Mouse (Mus musculus): Measurements from ENCODE around the gene Amacr.

The Amacr gene

GRCm38 (mm10) chr15:10990411-10990810, 8.9 kb downstream of the Amacr start:
- no peak for DNase-seq (ENCODE audit: low spot score)

- DNase-seq (ENCODE audit: low spot score), result no peak
These were observed 10.0 kb downstream of the Amacr start for GRCm38 (mm10) chr15:10991566-10991965.

GRCm38 (mm10) chr15:10999832-11000231, 18.3 kb downstream of the Amacr start:
- DNase-seq (ENCODE audit: low spot score), result no peak

- DNase-seq (ENCODE audit: low spot score), result no peak
These were observed 18.9 kb downstream of the Amacr start, which contains the start of gene Slc45a2 for GRCm38 (mm10) chr15:11000421-11000820. Slc45a2 (plus strand) TSS chr15:11000721.

GRCm38 (mm10) chr15:11003791-11004190, 22.2 kb downstream of the Amacr start:
- DNase-seq (ENCODE audit: low spot score), result no peak

- DNase-seq (ENCODE audit: low spot score), result no peak
These were observed 23.1 kb downstream of the Amacr start for GRCm38 (mm10) chr15:11004646-11005045.

- no peak for DNase-seq (ENCODE audit: low spot score)
These were observed 27.2 kb downstream of the Amacr start for GRCm38 (mm10) chr15:11008756-11009155.

- no peak for DNase-seq (ENCODE audit: low spot score)
These were observed 29.5 kb downstream of the Amacr start for GRCm38 (mm10) chr15:11010976-11011548.

- no peak for DNase-seq (ENCODE audit: low spot score)
These were observed 33.4 kb downstream of the Amacr start for GRCm38 (mm10) chr15:11014931-11015330.

- no peak for DNase-seq (ENCODE audit: low spot score)
These were observed 45.4 kb downstream of the Amacr start for GRCm38 (mm10) chr15:11026801-11027561.

- DNase-seq (ENCODE audit: low spot score), result no peak
These were observed 48.6 kb downstream of the Amacr start for GRCm38 (mm10) chr15:11030188-11030587.

- DNase-seq (ENCODE audit: low spot score), result no peak
These were observed 54.5 kb downstream of the Amacr start for GRCm38 (mm10) chr15:11035947-11036474.

GRCm38 (mm10) chr15:11036535-11037375, 55.2 kb downstream of the Amacr start:
- DNase-seq (ENCODE audit: low spot score), result no peak

GRCm38 (mm10) chr15:11037376-11037695, 55.8 kb downstream of the Amacr start:
- DNase-seq (ENCODE audit: low spot score), result no peak

- DNase-seq (ENCODE audit: low spot score), result no peak
These were observed 56.2 kb downstream of the Amacr start, which contains the start of gene Rxfp3 for GRCm38 (mm10) chr15:11037711-11038110. Rxfp3 (minus strand) TSS chr15:11037991.

GRCm38 (mm10) chr15:11038476-11038875, 56.9 kb downstream of the Amacr start:
- DNase-seq (ENCODE audit: low spot score), result no peak

GRCm38 (mm10) chr15:11040067-11040466, 58.5 kb downstream of the Amacr start:
- DNase-seq (ENCODE audit: low spot score), result no peak

GRCm38 (mm10) chr15:11041229-11041628, 59.7 kb downstream of the Amacr start:
- no peak for DNase-seq (ENCODE audit: low spot score)

GRCm38 (mm10) chr15:11042828-11043227, 61.3 kb downstream of the Amacr start:
- DNase-seq (ENCODE audit: low spot score), result no peak
